Mouse (Mus musculus) ES-E14 (cell line): ENCODE results near the gene B4galt1.

Experiments
- CHD2 ChIP-seq: IDR thresholded peaks from 2 replicates; pipeline ENCODE4 v1.6.1; 2014; ENCODE audit warnings: mild to moderate bottlenecking, low read depth, low read length, inconsistent platforms
- MAFK ChIP-seq: IDR thresholded peaks from 2 replicates; pipeline ENCODE4 v1.6.1; 2014; ENCODE audit warnings: mild to moderate bottlenecking, low read depth, low read length, inconsistent platforms; ENCODE audit not compliant: insufficient read depth

DNA sequence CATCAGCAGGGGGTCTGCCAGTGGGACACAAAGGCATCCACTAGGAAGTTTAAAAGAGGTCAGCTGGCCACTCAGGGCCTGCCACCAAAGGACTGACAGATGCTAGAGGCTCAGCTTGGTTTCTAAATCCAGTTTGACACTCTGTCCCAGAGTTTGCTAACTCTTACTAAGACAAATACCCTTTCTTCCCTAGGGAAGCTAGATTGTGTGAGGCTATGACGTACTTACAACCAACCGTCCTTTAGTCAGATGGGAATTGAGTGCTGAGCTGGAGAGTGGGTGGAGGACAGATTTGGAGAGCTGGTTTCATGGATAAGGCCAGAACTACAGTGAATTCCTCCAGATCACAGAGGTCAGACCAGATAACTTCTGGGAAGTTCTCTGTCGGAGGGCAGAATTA, 52.9 kb downstream of the B4galt1 start:
- TF ChIP-seq MAFK (no peak), CHD2 (no peak)
